Mouse (Mus musculus): ENCODE data around the gene Mns1.
"Not testable (repeated sequence)": the region's sequence is repeated elsewhere in the genome, so short reads cannot be mapped to it uniquely, and the experiment has no call there.

Gene Mns1

GRCm38 (mm10) chr9:72437822-72438701 is at the start of gene Mns1:
Gene Mns1 (plus strand): TSS chr9:72438011.
- DNase-seq (ENCODE audit: low spot score) = peak; percentile 91

DNA sequence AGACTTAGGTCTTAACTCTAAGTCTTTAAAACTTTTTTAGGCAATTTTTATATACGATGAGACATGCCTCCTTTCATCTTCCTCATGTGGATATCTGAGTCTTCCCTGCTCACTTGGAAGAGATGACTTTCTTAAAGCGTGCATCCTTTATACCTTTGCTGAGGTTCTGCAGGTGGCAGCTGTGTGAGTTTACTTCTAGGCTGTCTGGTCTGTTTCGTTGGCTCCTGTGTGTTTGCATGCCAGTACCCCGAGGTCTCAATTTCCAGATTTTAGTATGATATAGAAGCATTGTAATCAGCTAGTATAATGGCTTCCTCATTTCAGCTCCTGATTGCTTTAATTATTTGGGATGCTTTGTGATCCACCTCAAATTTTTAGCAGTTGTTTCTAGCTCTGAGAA is 48.9 kb upstream of the Mns1 start:
- DNase-seq (ENCODE audit: low spot score) = no peak

GRCm38 (mm10) chr9:72389431-72390002 is 48.3 kb upstream of the Mns1 start:
- no peak for DNase-seq (ENCODE audit: low spot score)

- no peak for DNase-seq (ENCODE audit: low spot score)
These were observed 47.3 kb upstream of the Mns1 start for GRCm38 (mm10) chr9:72390321-72391077.

- DNase-seq (ENCODE audit: low spot score) = no peak
These were observed 45.1 kb upstream of the Mns1 start for GRCm38 (mm10) chr9:72392686-72393085.

DNA sequence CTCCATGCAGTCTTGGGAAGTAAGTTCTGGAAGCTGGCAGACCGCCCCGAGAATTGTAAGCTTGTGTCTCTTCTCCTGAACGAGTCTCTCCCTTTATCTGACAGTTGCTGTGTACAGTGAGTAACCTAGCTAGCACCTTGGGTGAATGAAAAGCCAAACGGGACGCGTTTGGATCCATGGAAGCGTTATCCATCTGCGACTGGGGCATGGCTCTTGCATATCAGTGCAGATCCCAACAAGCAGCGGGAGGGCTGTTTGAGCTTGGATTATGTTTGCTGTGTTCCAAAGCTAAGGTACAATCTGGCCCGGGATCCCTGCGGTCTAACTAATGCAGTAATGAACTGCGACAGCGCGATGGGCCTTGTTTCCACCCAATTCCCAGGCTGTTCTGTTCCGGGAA is 44.6 kb upstream of the Mns1 start:
- no peak for DNase-seq (ENCODE audit: low spot score)

GRCm38 (mm10) chr9:72393869-72394341 is 43.9 kb upstream of the Mns1 start:
- DNase-seq (ENCODE audit: low spot score) = no peak

DNA sequence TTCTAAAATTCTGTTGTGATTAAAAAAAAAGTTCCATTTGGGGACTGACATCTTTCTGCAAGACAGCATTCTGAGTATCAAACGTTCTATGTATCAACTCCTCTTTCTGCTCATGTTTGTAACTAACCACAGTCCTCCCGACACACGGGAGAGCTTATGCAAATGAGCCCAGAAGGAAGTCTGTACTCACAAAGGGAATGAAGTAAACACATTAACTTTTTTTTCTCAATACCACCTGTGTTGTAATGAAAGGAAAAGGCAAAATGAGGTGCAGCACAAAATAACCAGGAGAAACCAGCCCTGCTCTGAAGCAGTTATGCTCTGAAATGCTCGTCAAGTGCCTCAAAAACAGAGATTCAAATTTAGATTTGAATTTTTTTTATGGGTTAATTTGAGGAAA is 37.7 kb upstream of the Mns1 start:
- DNase-seq (ENCODE audit: low spot score) = no peak

DNA sequence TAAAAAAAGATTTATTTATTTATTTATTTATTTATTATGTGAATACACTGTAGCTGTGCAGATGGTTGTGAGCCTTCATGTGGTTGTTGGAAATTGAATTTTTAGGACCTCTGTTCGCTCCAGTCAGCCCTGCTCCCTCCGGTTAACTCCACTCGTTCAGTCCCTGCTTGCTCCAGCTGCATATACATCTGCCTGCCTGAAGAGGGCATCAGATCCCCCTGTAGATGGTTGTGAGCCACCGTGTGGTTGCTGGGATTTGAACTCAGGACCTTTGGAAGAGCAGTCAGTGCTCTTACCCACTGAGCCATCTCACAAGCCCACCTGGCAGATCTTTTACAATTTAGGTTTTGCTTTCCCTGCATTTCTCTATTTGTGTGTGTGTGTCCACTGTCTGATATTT is 36.0 kb upstream of the Mns1 start:
- DNase-seq (ENCODE audit: low spot score) = not testable (repeated sequence)

GRCm38 (mm10) chr9:72403421-72403820 is 34.4 kb upstream of the Mns1 start:
- DNase-seq (ENCODE audit: low spot score) = no peak

GRCm38 (mm10) chr9:72404446-72404845 is 33.4 kb upstream of the Mns1 start:
- no peak for DNase-seq (ENCODE audit: low spot score)

- no peak for DNase-seq (ENCODE audit: low spot score)
These were observed 32.9 kb upstream of the Mns1 start for GRCm38 (mm10) chr9:72404934-72405333.

DNA sequence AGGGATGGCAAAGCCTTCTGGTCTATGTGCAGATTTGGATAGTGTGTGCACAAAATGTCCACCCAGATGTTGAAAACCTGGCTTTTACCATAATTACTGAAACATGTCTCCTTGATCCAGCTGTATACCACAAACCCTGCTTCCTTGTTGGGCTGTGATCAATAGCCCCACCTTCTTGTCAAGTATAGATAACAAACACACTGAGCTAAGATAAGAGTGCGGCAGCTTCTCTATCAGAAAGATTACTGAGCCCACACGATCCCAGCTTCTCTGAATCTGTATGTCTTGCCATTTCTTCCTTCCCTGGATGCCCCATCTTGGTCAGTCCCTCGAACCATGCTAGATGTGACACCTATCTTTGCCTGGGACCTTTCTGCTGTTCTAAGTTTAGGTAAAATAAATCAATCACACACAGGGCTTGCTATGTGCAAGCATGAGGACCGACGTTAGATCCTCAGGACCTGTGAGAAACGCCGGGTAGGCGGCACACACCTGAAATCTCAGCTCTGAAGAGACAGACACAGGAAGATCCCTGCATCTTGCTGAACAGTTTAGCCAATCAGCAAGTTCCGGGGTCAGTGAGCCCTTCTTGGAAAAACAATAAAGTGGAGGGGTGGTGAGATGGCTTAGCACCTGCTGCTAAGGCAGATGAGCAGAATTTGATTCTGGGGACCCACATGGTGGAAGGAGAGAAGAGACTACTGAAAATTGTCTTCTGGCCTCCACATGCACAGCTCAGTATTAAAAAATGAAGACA is 31.8 kb upstream of the Mns1 start:
- no peak for DNase-seq (ENCODE audit: low spot score)

GRCm38 (mm10) chr9:72408131-72408586 is 29.7 kb upstream of the Mns1 start:
- peak; percentile 73 for DNase-seq (ENCODE audit: low spot score)

- DNase-seq (ENCODE audit: low spot score) = no peak
These were observed 28.2 kb upstream of the Mns1 start for GRCm38 (mm10) chr9:72409381-72410225.

GRCm38 (mm10) chr9:72411746-72412145 is 26.1 kb upstream of the Mns1 start:
- DNase-seq (ENCODE audit: low spot score) = no peak

DNA sequence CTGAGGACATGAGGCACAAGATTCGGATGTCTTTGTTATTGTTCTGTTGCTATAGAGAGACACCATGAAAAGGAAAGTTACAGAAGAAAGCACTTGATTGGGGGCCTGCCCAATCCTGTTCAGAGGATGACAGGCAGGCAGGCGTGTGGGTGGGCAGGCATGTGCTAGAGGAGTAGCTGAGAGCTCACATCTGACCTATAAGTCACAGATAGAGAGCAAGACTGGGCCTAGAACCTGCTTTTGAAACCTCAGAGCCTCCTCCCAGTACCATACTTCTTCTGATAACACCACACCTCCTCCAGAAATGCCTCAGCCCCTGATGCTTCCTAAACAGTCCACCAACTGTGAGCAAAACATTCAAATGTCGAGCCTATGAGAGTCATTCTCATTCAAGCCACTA is 19.4 kb upstream of the Mns1 start:
- DNase-seq (ENCODE audit: low spot score) = no peak

DNA sequence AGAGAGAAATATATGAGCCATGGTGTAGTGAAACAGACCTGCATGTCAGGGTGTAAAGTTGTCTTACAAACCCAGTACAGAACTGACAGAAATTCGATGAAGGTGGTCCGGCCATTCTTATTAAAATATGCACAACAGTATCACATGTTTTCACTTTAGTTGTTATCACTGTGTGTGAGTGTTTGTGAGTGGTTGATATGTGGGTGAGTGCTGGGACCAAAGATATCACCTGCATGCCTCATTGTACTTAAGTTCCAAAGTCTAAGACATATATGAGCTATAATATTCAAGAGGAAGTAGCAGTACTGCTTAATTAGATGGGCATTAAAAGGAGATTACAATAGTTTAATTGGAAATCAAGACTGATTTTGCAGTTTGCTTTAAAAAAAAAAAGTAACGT is 17.3 kb upstream of the Mns1 start:
- no peak for DNase-seq (ENCODE audit: low spot score)

- DNase-seq (ENCODE audit: low spot score) = no peak
These were observed 15.5 kb upstream of the Mns1 start for GRCm38 (mm10) chr9:72422284-72422683.

DNA sequence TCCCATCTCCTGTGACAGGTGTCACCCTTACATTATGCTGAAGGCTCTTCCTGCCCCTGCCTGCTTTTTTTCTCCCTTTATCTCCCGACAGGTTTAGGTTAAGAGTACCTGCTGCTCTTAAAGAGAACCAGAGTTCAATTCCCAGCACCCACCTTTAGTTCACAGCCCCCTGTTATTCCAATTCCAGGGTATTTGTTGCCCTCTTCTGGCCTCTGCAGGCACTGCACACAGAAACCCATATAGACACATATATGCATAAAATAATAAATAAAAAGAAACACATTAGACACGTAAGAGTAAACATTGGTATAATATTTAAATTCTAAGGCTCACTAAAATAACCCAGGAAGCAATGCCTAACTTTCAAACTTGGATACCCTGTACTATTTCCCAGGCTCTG is 15.1 kb upstream of the Mns1 start:
- no peak for DNase-seq (ENCODE audit: low spot score)

DNA sequence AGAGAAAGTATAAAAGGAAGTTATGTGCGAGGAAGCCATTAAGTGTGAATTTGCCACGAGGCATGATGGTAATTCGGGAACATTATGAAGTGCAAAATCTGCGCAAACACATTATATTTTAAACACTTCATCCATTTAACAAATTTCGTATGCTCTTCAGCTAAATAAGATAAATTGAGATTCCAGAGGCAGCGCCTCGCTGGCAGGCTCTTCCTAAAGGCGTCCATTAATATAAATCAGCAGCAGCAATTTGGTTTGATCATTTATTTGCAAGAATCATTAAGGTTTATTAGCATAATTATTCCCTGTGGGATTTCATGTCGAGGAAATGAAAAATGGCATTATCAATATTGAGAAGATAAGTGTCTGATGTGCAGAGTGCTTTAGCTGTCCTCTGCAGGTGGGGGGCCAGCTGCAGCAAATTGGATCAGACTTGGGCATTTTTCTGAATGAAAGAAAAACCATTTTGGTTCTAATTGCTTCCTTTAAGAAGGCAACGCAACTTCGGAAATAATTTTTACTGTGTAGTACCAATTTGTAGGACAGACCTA is 12.4 kb upstream of the Mns1 start:
- DNase-seq (ENCODE audit: low spot score) = no peak

All from ovary, postnatal 36 days (tissue).